Mouse (Mus musculus) E14TG2a.4 (cell line): ENCODE data around the gene H2afy2.

Source experiments
- H3K27me3 ChIP-seq: 2 replicates; pipeline ENCODE4 v1.6.1; 2014; ENCODE audit warnings: low read length, control low read depth; ENCODE audit not compliant: insufficient read depth
- H3K36me3 ChIP-seq: 2 replicates; pipeline ENCODE4 v1.6.1; 2014; ENCODE audit warnings: low read length, control low read depth; ENCODE audit not compliant: insufficient read depth
- H3K4me1 ChIP-seq: replicated peaks from 2 replicates; pipeline ENCODE4 v1.6.1; 2014; ENCODE audit warnings: low read depth, low read length, control low read depth
- H3K4me3 ChIP-seq: replicated peaks from 2 replicates; pipeline ENCODE4 v1.5.1; 2014; ENCODE audit warnings: mild to moderate bottlenecking, low read length
- H3K9me3 ChIP-seq: 2 replicates; pipeline ENCODE4 v1.6.1; 2014; ENCODE audit warnings: low read length, control low read depth
- CTCF ChIP-seq: conservative IDR thresholded peaks from 2 replicates; pipeline ENCODE4 v1.5.1; 2014; ENCODE audit warnings: low read length
- NANOG ChIP-seq: IDR thresholded peaks from 2 replicates; pipeline ENCODE4 v1.6.1; 2014; ENCODE audit warnings: borderline replicate concordance, low read length, mixed read lengths
- POU5F1 ChIP-seq: IDR thresholded peaks from 2 replicates; pipeline ENCODE4 v1.6.1; 2014; ENCODE audit warnings: low read length, borderline replicate concordance

Gene H2afy2

GRCm38 (mm10) chr10:61764689-61765088 lies 19.3 kb downstream of the H2afy2 start:
- TF ChIP-seq POU5F1 (no peak), NANOG (no peak), CTCF (no peak)
- H3K9me3 ChIP-seq, result no peaks in the 10 kb centered on the region
- H3K4me1 ChIP-seq, result peaks cover 16% of the 10 kb centered on the region; the same call in 1 of the 2 replicates
- no peaks in the 10 kb centered on the region for H3K27me3 ChIP-seq
- H3K36me3 ChIP-seq, result no peaks in the 10 kb centered on the region; the same call in 1 of the 2 replicates
- no peak overlapping the region for H3K4me3 ChIP-seq

GRCm38 (mm10) chr10:61759869-61760268 lies 24.1 kb downstream of the H2afy2 start:
- Histone ChIP-seq H3K9me3 (no peaks in the 10 kb centered on the region), H3K4me1 (peaks cover 36% of the 10 kb centered on the region), H3K4me3 (no peak overlapping the region), H3K27me3 (no peaks in the 10 kb centered on the region), H3K36me3 (0 out of 2 replicates have a peak, but pooled peaks cover 5% of the 10 kb centered on the region)
- TF ChIP-seq POU5F1 (no peak), NANOG (no peak), CTCF (no peak)

- no peaks in the 10 kb centered on the region for H3K9me3 ChIP-seq
- H3K27me3 ChIP-seq, result no peaks in the 10 kb centered on the region
- 0 out of 2 replicates have a peak, but pooled peaks cover 5% of the 10 kb centered on the region for H3K36me3 ChIP-seq
- peaks cover 36% of the 10 kb centered on the region for H3K4me1 ChIP-seq
- no peak overlapping the region for H3K4me3 ChIP-seq
- TF ChIP-seq POU5F1 (no peak), NANOG (no peak), CTCF (no peak)
These were observed 25.0 kb downstream of the H2afy2 start for GRCm38 (mm10) chr10:61758904-61759303.

- Histone ChIP-seq H3K4me3 (no peak overlapping the region; the same call in 1 of the 2 replicates), H3K27me3 (no peaks in the 10 kb centered on the region), H3K4me1 (peaks cover 47% of the 10 kb centered on the region), H3K36me3 (0 out of 2 replicates have a peak, but pooled peaks cover 5% of the 10 kb centered on the region), H3K9me3 (no peaks in the 10 kb centered on the region)
- TF ChIP-seq POU5F1, result no peak
- TF ChIP-seq CTCF, result no peak
- TF ChIP-seq NANOG, result no peak
These were observed 26.9 kb downstream of the H2afy2 start for GRCm38 (mm10) chr10:61757022-61757421.

GRCm38 (mm10) chr10:61753071-61753470 lies 30.9 kb downstream of the H2afy2 start:
- Histone ChIP-seq H3K9me3 (no peaks in the 10 kb centered on the region), H3K36me3 (peaks cover 34% of the 10 kb centered on the region), H3K4me3 (peak overlapping the region; percentile 70), H3K27me3 (no peaks in the 10 kb centered on the region), H3K4me1 (peaks cover 64% of the 10 kb centered on the region)
- no peak for TF ChIP-seq CTCF
- no peak for TF ChIP-seq NANOG
- no peak for TF ChIP-seq POU5F1

- H3K36me3 ChIP-seq, result peaks cover 48% of the 10 kb centered on the region
These were observed 32.3 kb downstream of the H2afy2 start for GRCm38 (mm10) chr10:61751534-61752219.

GRCm38 (mm10) chr10:61750014-61750413 lies 33.9 kb downstream of the H2afy2 start:
- Histone ChIP-seq H3K4me3 (0 out of 2 replicates have a peak overlapping the region, but pooled peaks have one; percentile 17), H3K9me3 (no peaks in the 10 kb centered on the region), H3K36me3 (peaks cover 58% of the 10 kb centered on the region), H3K4me1 (peaks cover 56% of the 10 kb centered on the region), H3K27me3 (no peaks in the 10 kb centered on the region)
- TF ChIP-seq POU5F1 (no peak), NANOG (no peak), CTCF (no peak)

More at GRCm38 (mm10) chr10:61751534-61752219, 32.3 kb downstream of the H2afy2 start:
- Histone ChIP-seq H3K4me1 (peaks cover 64% of the 10 kb centered on the region), H3K27me3 (no peaks in the 10 kb centered on the region), H3K4me3 (no peak overlapping the region), H3K9me3 (no peaks in the 10 kb centered on the region)
- no peak for TF ChIP-seq POU5F1
- no peak for TF ChIP-seq NANOG
- TF ChIP-seq CTCF, result no peak

GRCm38 (mm10) chr10:61747302-61747701 lies 36.6 kb downstream of the H2afy2 start:
- H3K36me3 ChIP-seq, result peaks cover 75% of the 10 kb centered on the region
- TF ChIP-seq CTCF (no peak), POU5F1 (no peak), NANOG (no peak)
- peaks cover 50% of the 10 kb centered on the region for H3K4me1 ChIP-seq
- H3K9me3 ChIP-seq, result no peaks in the 10 kb centered on the region
- no peak overlapping the region for H3K4me3 ChIP-seq
- no peaks in the 10 kb centered on the region for H3K27me3 ChIP-seq
